13 mouse cellular contexts compared by ENCODE assay signal in genomic region chr8:45558426-45558825, GRCm38 (mm10). TPM values are rescaled to one million over a fixed set of nuclear protein-coding genes. Genes with fewer than 3 reads are reported as not detected.
DNase-seq lines count a peak whose midpoint lies in the region; ATAC-seq lines count a peak whose summit lies in the region.
"Had no signal": no experiment of that assay in that cellular context is flagged by ENCODE, and none has a peak within 500 bp of the region (broad histone marks: within the 10 kb centered on the region; RNA-seq: fewer than 3 reads in every experiment).

No protein-coding gene starts in this region.

- H3K36me3 ChIP-seq in hindbrain, embryonic 14.5 days (replicated peaks; ENCODE audit: control insufficient read depth, insufficient read depth) = no peaks in the 10 kb centered on the region
- no peaks in the 10 kb centered on the region for H3K36me3 ChIP-seq in hindbrain, embryonic 10.5 days
- no peaks in the 10 kb centered on the region for H3K36me3 ChIP-seq in forebrain, embryonic 13.5 days (ENCODE audit: poor library complexity, severe bottlenecking)
- H3K36me3 ChIP-seq: G1E; lung, embryonic 15.5 days; neural tube, embryonic 13.5 days had no signal

- intact Hi-C loops in left cerebral cortex, postnatal 14 days (cut with DNase I) = loop anchor here (5.0 kb wide), 1 partner anchor 69 kb away; no protein-coding TSS in a partner anchor

- H3K9me3 ChIP-seq in hindbrain, embryonic 14.5 days (ENCODE audit: control insufficient read depth, low read length) = no peaks in the 10 kb centered on the region
- H3K9me3 ChIP-seq in hindbrain, embryonic 10.5 days = no peaks in the 10 kb centered on the region
- H3K9me3 ChIP-seq in forebrain, embryonic 13.5 days (replicated peaks) = no peaks in the 10 kb centered on the region
- H3K9me3 ChIP-seq: lung, embryonic 15.5 days; neural tube, embryonic 13.5 days had no signal

- ATAC-seq in hindbrain, embryonic 14.5 days (ENCODE audit: low FRiP score) = no peak
- ATAC-seq in forebrain, embryonic 13.5 days = peak; percentile 63
- ATAC-seq in erythroblast, adult 5-6 weeks (replicated peaks; ENCODE audit: low FRiP score, poor library complexity, severe bottlenecking) = no peak
- ATAC-seq in granulocyte monocyte progenitor cell, adult 5-6 weeks (replicated peaks; ENCODE audit: poor library complexity, severe bottlenecking) = no peak

- H3K4me2 ChIP-seq in hindbrain, embryonic 14.5 days (replicated peaks) = no peak overlapping the region
- H3K4me2 ChIP-seq in forebrain, embryonic 13.5 days = peak overlapping the region; percentile 17; the same call in 1 of the 2 replicates
- H3K4me2 ChIP-seq: lung, embryonic 15.5 days; neural tube, embryonic 13.5 days had no signal

- peaks cover 25% of the 10 kb centered on the region for H3K4me1 ChIP-seq in hindbrain, embryonic 14.5 days (replicated peaks; ENCODE audit: control insufficient read depth, insufficient read depth, low read length)
- peaks cover 3% of the 10 kb centered on the region; the same call in 1 of the 2 replicates for H3K4me1 ChIP-seq in hindbrain, embryonic 10.5 days (replicated peaks)
- peaks cover 46% of the 10 kb centered on the region for H3K4me1 ChIP-seq in forebrain, embryonic 13.5 days
- H3K4me1 ChIP-seq: lung, embryonic 15.5 days had no signal

- H3K9ac ChIP-seq in hindbrain, embryonic 14.5 days = no peak overlapping the region
- H3K9ac ChIP-seq in forebrain, embryonic 13.5 days = no peak overlapping the region
- H3K9ac ChIP-seq: lung, embryonic 15.5 days; neural tube, embryonic 13.5 days had no signal

- 54% methylated on average over 5 of the region's 5 CpGs for WGBS in hindbrain, embryonic 14.5 days
- 83% methylated on average over 5 of the region's 5 CpGs for WGBS in hindbrain, embryonic 10.5 days
- 41% methylated on average over 5 of the region's 5 CpGs for WGBS in forebrain, embryonic 13.5 days

- H3K4me3 ChIP-seq in hindbrain, embryonic 14.5 days (replicated peaks; ENCODE audit: low read length) = no peak overlapping the region
- no peak overlapping the region for H3K4me3 ChIP-seq in hindbrain, embryonic 10.5 days
- H3K4me3 ChIP-seq in forebrain, embryonic 13.5 days = no peak overlapping the region
- H3K4me3 ChIP-seq: lung, embryonic 15.5 days; neural tube, embryonic 13.5 days had no signal

- DNase-seq in hindbrain, embryonic 14.5 days (ENCODE audit: low spot score) = peak; percentile 54
- no peak for DNase-seq in hindbrain, embryonic 10.5 days (ENCODE audit: low spot score)
- peak; percentile 79 for DNase-seq in brain, adult 2 months (ENCODE audit: low read depth, low spot score)
- peak; percentile 45 to 77 for DNase-seq in left cerebral cortex, postnatal 14 days (ENCODE audit: low spot score in 2 of 2)
- DNase-seq: heart, adult 18-20 months; liver; thymus, postnatal 14 days had no signal

- peak overlapping the region; percentile 18; the same call in 1 of the 2 replicates for H3K27ac ChIP-seq in hindbrain, embryonic 14.5 days
- no peak overlapping the region for H3K27ac ChIP-seq in hindbrain, embryonic 10.5 days
- H3K27ac ChIP-seq in forebrain, embryonic 13.5 days = peak overlapping the region; percentile 77
- H3K27ac ChIP-seq: lung, embryonic 15.5 days had no signal

- H3K27me3 ChIP-seq in hindbrain, embryonic 14.5 days (ENCODE audit: control insufficient read depth, insufficient read depth, low read length) = no peaks in the 10 kb centered on the region
- peaks cover 2% of the 10 kb centered on the region; the same call in 1 of the 2 replicates for H3K27me3 ChIP-seq in hindbrain, embryonic 10.5 days (ENCODE audit: insufficient read depth, poor library complexity, severe bottlenecking)
- H3K27me3 ChIP-seq in forebrain, embryonic 13.5 days = no peaks in the 10 kb centered on the region
- H3K27me3 ChIP-seq: lung, embryonic 15.5 days; neural tube, embryonic 13.5 days had no signal

RNA-seq across cellular contexts. Expression of gene Sorbs2, which starts 50.8 kb away (rescaled TPM):
- polyA plus RNA-seq in hindbrain, embryonic 14.5 days (2014; fragmentation: Nextera tagmentation; extraction: Ambion mirVana) = 65.0 and 69.1 TPM in 2 replicates
- 30.8 and 36.9 TPM in 2 replicates for polyA plus RNA-seq in hindbrain, embryonic 10.5 days (2016; fragmentation: Nextera tagmentation; extraction: Ambion mirVana)
- 101 and 107 TPM in 2 replicates for polyA plus RNA-seq in forebrain, embryonic 13.5 days (2015; fragmentation: Nextera tagmentation; extraction: Ambion mirVana)
- 100 to 1,000 TPM; 258 to 338 TPM for total RNA-seq in left cerebral cortex, postnatal 14 days (2021)
- total RNA-seq in erythroblast, adult 5-6 weeks (2015; ENCODE audit: low replicate concordance) = 0.42 TPM in 1 of 2 replicates, not detected in the other
- total RNA-seq in erythroblast, adult 5-6 weeks (2017; ENCODE audit: low replicate concordance) = 0.09 TPM in 1 of 2 replicates, not detected in the other
- total RNA-seq in granulocyte monocyte progenitor cell, adult 5-6 weeks (2014; fragmentation: Nextera tagmentation) = not detected in 2 replicates
- not detected in 2 replicates for total RNA-seq in granulocyte monocyte progenitor cell, adult 5-6 weeks (2017)
- polyA plus RNA-seq: G1E had no signal

Comparison
In these comparisons a context has a peak if more than half of its experiments do, and no peak if none do; other contexts are left out.
1. RNA of gene Sorbs2, which starts 50.8 kb away (total RNA-seq): 258 to 338 TPM in left cerebral cortex, postnatal 14 days; 0.09 to 0.42 TPM in erythroblast, adult 5-6 weeks and not detected in granulocyte monocyte progenitor cell, adult 5-6 weeks; every median in the first group is over 100 times any median in the second.